Mouse (Mus musculus): Measurements from ENCODE around the gene Rprd1b. TPM values are rescaled to one million over a fixed set of nuclear protein-coding genes. Genes with fewer than 3 reads are reported as not detected.

Rprd1b gene
- total RNA-seq, 2 experiments from 2014 or later: 23.7 to 31.7 TPM

DNA sequence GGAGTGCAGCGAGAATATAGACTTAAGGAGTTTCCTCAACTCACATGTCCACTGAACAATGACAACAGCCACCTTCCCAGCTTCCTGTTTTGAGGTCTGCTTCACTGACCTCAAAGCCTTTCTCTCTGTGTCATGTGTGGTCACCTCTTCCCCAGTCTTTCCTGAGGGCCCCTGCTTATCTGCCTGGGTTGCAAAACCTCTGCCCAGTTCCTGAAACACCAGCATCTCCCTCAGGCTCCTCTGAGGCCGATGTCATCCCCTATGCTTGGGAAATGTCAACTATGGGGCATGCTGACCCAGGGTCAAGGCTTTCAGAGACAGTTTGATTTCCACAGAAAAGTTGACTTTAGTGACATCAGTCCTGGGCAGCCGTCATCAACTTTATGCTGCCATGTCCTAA is 147.1 kb downstream of the Rprd1b start:
- no peak for DNase-seq

GRCm38 (mm10) chr2:158176763-158177162 is 148.5 kb downstream of the Rprd1b start:
- DNase-seq: no peak

DNA sequence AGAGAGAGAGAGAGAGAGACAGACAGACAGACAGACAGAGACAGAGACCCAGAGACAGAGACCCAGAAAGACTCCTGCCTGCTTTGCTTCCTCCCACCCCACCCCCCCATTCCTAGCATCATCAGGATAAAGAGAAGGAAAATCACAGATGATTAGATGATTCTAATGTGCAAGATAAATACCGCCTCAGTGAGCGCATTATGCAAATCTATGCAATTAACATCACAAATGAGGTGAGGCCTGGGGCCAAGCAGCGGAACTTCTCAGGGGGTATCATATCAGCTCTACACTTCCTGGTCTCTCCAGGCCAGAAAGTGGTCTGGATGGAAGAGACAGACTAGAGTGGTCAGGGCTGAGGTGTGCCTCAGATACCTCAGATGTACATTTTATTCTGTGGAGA is 149.3 kb downstream of the Rprd1b start:
- DNase-seq: no peak

- no peak for DNase-seq
Measured at GRCm38 (mm10) chr2:158178139-158178538, 149.8 kb downstream of the Rprd1b start.

- DNase-seq: peak; percentile 85
Measured at GRCm38 (mm10) chr2:158178696-158179369, 150.5 kb downstream of the Rprd1b start.

GRCm38 (mm10) chr2:158179370-158180111 is 151.2 kb downstream of the Rprd1b start:
- peak; percentile 82 for DNase-seq

DNA sequence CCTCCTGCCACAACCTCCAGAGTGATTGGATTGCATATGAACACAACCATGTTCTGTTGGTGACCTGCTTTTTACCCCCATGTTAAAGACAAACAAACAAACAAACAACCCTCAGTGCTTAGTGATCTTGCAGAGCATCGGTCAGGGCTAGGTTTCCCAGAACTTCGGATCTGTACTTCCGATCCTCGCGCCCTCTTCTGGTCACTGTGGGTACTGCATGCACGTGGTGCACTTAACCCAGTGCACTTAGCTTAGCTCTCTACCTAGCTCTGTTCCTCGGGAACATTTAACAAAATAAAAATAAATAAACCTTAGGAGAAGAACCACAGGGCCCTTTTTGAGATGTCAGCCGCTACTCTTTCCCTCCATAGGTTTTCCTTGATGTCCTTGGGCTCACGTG is 152.5 kb downstream of the Rprd1b start:
- DNase-seq: no peak

Other genes with a start within 250 kb of the Rprd1b start
- not detected for gene Vstm2l, start 113.8 kb upstream of the Rprd1b start, total RNA-seq (2021)
- 10 to 100 TPM; 15.1 to 17.9 TPM for gene Tti1, start 64 bp upstream of the Rprd1b start, total RNA-seq (2021)
- 10 to 100 TPM; 47.9 to 52.3 TPM for gene Tgm2, start 117.9 kb downstream of the Rprd1b start, total RNA-seq (2021)
- gene D630003M21Rik, start 200.7 kb downstream of the Rprd1b start, total RNA-seq (2021): 1 to 10 TPM; 1.8 to 2.0 TPM
- not detected for gene Bpi, start 229.6 kb downstream of the Rprd1b start, total RNA-seq (2021)